Mouse (Mus musculus) heart, adult 2 months (tissue): ENCODE data around the gene Tlr9.

Source experiments
- CTCF ChIP-seq: fragments of 200-600 bp; IDR thresholded peaks from 2 replicates; pipeline ENCODE4 v1.8.1; 2022; ENCODE audit warnings: antibody characterized with exemption, mild to moderate bottlenecking, moderate library complexity
- POLR2A ChIP-seq: fragments of 200-500 bp; IDR thresholded peaks from 2 replicates; pipeline ENCODE4 v1.6.1; 2011; ENCODE audit warnings: mild to moderate bottlenecking, low read depth, low read length, control low read depth; ENCODE audit not compliant: insufficient read depth

DNA sequence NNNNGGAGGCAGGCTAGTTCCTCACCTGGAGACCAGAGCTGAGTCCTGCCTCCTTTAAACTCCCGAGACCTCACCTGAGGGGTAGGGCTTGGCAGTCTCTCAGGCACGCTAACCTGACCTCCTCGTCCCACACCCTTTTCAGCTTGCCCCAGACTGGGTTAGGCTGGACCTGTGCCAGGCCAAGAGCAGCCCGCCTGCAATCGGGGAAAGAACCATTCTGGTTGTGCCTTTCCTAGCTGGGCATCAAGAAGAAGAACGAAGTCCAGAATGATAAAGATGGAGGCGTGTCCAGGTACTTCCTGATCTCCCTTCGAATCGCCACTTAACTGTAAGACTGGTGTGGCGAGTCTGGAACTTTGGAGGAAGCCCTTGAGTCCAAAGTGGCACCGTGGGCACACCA is 27.2 kb downstream of the Tlr9 start:
- TF ChIP-seq CTCF (no peak), POLR2A (no peak)
